Mouse (Mus musculus) liver (tissue): ENCODE results near the gene Shf.

ENCODE experiments used
- DNase-seq: peaks from one replicate; pipeline ENCODE4 v3.0.0-alpha.2; 2020; ENCODE audit warnings: mixed read lengths

Gene Shf

GRCm38 (mm10) chr2:122301081-122301920, 67.7 kb downstream of the Shf start:
- no peak for DNase-seq

GRCm38 (mm10) chr2:122300656-122301020, 68.3 kb downstream of the Shf start:
- DNase-seq, result no peak

GRCm38 (mm10) chr2:122299911-122300655, 68.9 kb downstream of the Shf start:
- no peak for DNase-seq
